Mouse (Mus musculus): Measurements from ENCODE around the gene Mark3.
"Not testable (repeated sequence)": the region's sequence is repeated elsewhere in the genome, so short reads cannot be mapped to it uniquely, and the experiment has no call there.

Gene Mark3

GRCm38 (mm10) chr12:111574074-111574886, at the start of gene Mark3:
Gene Mark3 (plus strand): TSS chr12:111574523.
- peak; percentile 96 for DNase-seq (ENCODE audit: low read depth, low spot score)

GRCm38 (mm10) chr12:111524883-111525282, 49.4 kb upstream of the Mark3 start:
- DNase-seq (ENCODE audit: low read depth, low spot score) = no peak

- no peak for DNase-seq (ENCODE audit: low read depth, low spot score)
These were observed 46.6 kb upstream of the Mark3 start for GRCm38 (mm10) chr12:111527643-111528281.

GRCm38 (mm10) chr12:111529192-111529591, 45.1 kb upstream of the Mark3 start:
- no peak for DNase-seq (ENCODE audit: low read depth, low spot score)

GRCm38 (mm10) chr12:111533096-111533794, 41.1 kb upstream of the Mark3 start:
- DNase-seq (ENCODE audit: low read depth, low spot score) = no peak

- no peak for DNase-seq (ENCODE audit: low read depth, low spot score)
These were observed 39.0 kb upstream of the Mark3 start for GRCm38 (mm10) chr12:111535281-111535680.

GRCm38 (mm10) chr12:111535762-111536161, 38.6 kb upstream of the Mark3 start:
- DNase-seq (ENCODE audit: low read depth, low spot score) = no peak

GRCm38 (mm10) chr12:111536746-111537145, 37.6 kb upstream of the Mark3 start:
- DNase-seq (ENCODE audit: low read depth, low spot score) = no peak

- no peak for DNase-seq (ENCODE audit: low read depth, low spot score)
These were observed 37.0 kb upstream of the Mark3 start for GRCm38 (mm10) chr12:111537341-111537740.

GRCm38 (mm10) chr12:111537796-111538291, 36.5 kb upstream of the Mark3 start, which contains the start of gene Eif5:
Gene Eif5 (plus strand): TSS chr12:111538016.
- DNase-seq (ENCODE audit: low read depth, low spot score) = peak; percentile 98

- DNase-seq (ENCODE audit: low read depth, low spot score) = peak; percentile 55
These were observed 35.9 kb upstream of the Mark3 start for GRCm38 (mm10) chr12:111538292-111539040.

- DNase-seq (ENCODE audit: low read depth, low spot score) = no peak
These were observed 35.3 kb upstream of the Mark3 start for GRCm38 (mm10) chr12:111539041-111539345.

- no peak for DNase-seq (ENCODE audit: low read depth, low spot score)
These were observed 27.3 kb upstream of the Mark3 start for GRCm38 (mm10) chr12:111547070-111547469.

GRCm38 (mm10) chr12:111548555-111549289, 25.6 kb upstream of the Mark3 start:
- no peak for DNase-seq (ENCODE audit: low read depth, low spot score)

GRCm38 (mm10) chr12:111550679-111551078, 23.6 kb upstream of the Mark3 start:
- no peak for DNase-seq (ENCODE audit: low read depth, low spot score)

- DNase-seq (ENCODE audit: low read depth, low spot score) = no peak
These were observed 22.0 kb upstream of the Mark3 start for GRCm38 (mm10) chr12:111552342-111552741.

GRCm38 (mm10) chr12:111555357-111555756, 19.0 kb upstream of the Mark3 start:
- no peak for DNase-seq (ENCODE audit: low read depth, low spot score)

GRCm38 (mm10) chr12:111555893-111556292, 18.4 kb upstream of the Mark3 start:
- not testable (repeated sequence) for DNase-seq (ENCODE audit: low read depth, low spot score)

- DNase-seq (ENCODE audit: low read depth, low spot score) = no peak
These were observed 16.8 kb upstream of the Mark3 start for GRCm38 (mm10) chr12:111557538-111557937.

- no peak for DNase-seq (ENCODE audit: low read depth, low spot score)
These were observed 15.7 kb upstream of the Mark3 start for GRCm38 (mm10) chr12:111558655-111559054.
